Mouse (Mus musculus) G1E (cell line): Measurements from ENCODE around the gene Golm1.
"Not testable (repeated sequence)": the region's sequence is repeated elsewhere in the genome, so short reads cannot be mapped to it uniquely, and the experiment has no call there.

Experiments
- CTCF ChIP-seq: IDR thresholded peaks from 2 replicates; pipeline ENCODE4 v1.5.1; 2012; ENCODE audit warnings: low read depth, low read length, inconsistent platforms, mixed read lengths
- GATA1 ChIP-seq: IDR thresholded peaks from 2 replicates; pipeline ENCODE4 v1.6.1; 2012; ENCODE audit warnings: borderline replicate concordance, low read length, inconsistent platforms, mixed read lengths
- POLR2AphosphoS5 ChIP-seq: IDR thresholded peaks from 2 replicates; pipeline ENCODE4 v1.6.1; 2012; ENCODE audit warnings: low read depth, low read length, inconsistent platforms; ENCODE audit not compliant: insufficient replicate concordance

- not testable (repeated sequence) for TF ChIP-seq CTCF, GATA1, POLR2AphosphoS5
Observed at GRCm38 (mm10) chr13:59718857-59719440, 43.3 kb upstream of the Golm1 start.
